Mouse (Mus musculus) cortical plate, adult 2 months (tissue): ENCODE data around the gene Apopt1.

Experiments used
- CTCF ChIP-seq: fragments of 200-500 bp; IDR thresholded peaks from 2 replicates; pipeline ENCODE4 v1.5.1; 2011; ENCODE audit warnings: mild to moderate bottlenecking, control low read depth, low read length; ENCODE audit not compliant: insufficient read depth; ENCODE audit errors: extremely low read depth
- POLR2A ChIP-seq: fragments of 200-500 bp; IDR thresholded peaks from 2 replicates; pipeline ENCODE4 v1.6.1; 2011; ENCODE audit warnings: mild to moderate bottlenecking, low read length, control low read depth; ENCODE audit not compliant: insufficient read depth; ENCODE audit errors: extremely low read depth

DNA sequence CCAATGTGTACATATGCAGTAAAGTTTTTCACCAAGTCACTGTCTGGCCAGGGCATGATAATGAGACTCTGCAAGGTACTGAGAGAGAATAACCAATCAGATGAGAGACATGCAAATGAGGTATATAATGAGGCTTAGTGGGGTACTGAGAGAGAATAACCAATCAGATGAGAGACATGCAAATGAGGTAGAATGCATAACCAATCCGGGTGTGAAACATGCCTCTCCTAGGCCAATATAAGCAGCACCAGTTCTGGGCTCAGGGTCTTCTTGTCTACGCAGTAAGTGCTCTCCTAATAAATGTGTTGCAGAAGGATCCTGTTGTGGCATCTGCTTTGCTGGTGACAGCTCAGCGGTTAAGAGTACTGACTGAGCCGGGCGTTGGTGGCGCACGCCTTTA is 3.4 kb downstream of the Apopt1 start:
- TF ChIP-seq CTCF: no peak
- no peak for TF ChIP-seq POLR2A
